Mouse (Mus musculus): ENCODE measurements around the gene Vps35.

DNA sequence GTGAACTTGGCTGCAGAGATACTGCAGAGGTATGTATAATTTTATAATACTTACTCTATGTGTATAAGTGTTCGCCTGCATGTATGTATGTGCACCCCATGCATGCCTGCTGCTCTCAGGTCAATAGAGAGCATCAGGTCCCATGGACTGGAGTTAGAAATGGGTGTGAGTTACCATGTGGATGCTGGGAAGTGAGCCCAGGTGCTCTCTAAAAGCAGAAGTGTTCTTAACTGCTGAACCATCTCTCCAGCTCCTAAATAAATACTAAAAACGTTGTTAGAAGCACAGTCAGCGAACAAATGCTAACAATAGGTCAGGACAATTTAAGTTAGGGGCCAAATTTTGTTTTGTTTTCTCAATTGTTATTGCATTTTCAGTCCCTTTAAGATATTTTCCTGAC is 3.3 kb upstream of the Vps35 start:
- TF ChIP-seq CTCF (IDR thresholded peaks at IDR 0.05; ENCODE audit: control insufficient read depth, insufficient read depth, insufficient replicate concordance, low read depth, low read length): no peak
- TF ChIP-seq POLR2A (IDR thresholded peaks at IDR 0.05; ENCODE audit: control insufficient read depth, low read depth, low read length): no peak
